In genomic region chr17:84893273-84894033, GRCm38 (mm10) we compare ENCODE assay signal across 19 mouse cellular contexts.
A peak's percentile ranks its signal among the peaks of the same experiment; 100 is the strongest.
DNase-seq lines count a peak whose midpoint lies in the region; ATAC-seq lines count a peak whose summit lies in the region.
"Had no signal": no experiment of that assay in that cellular context is flagged by ENCODE, and none has a peak within 500 bp of the region (broad histone marks: within the 10 kb centered on the region; RNA-seq: fewer than 3 reads in every experiment).

No protein-coding gene starts in this region.

- peak overlapping the region; percentile 86 for H3K27ac ChIP-seq in intestine, embryonic 15.5 days
- H3K27ac ChIP-seq in liver, embryonic 16.5 days (ENCODE audit: low read length), result no peak overlapping the region
- H3K27ac ChIP-seq in hindbrain, embryonic 13.5 days, result no peak overlapping the region
- H3K27ac ChIP-seq: embryonic facial prominence, embryonic 13.5 days; forebrain, embryonic 10.5 days; macrophage; midbrain, embryonic 15.5 days had no signal

- no peak overlapping the region for H3K4me3 ChIP-seq in intestine, embryonic 15.5 days (replicated peaks)
- no peak overlapping the region for H3K4me3 ChIP-seq in liver, embryonic 16.5 days (ENCODE audit: low read depth, low read length)
- H3K4me3 ChIP-seq in hindbrain, embryonic 13.5 days, result no peak overlapping the region
- H3K4me3 ChIP-seq: embryonic facial prominence, embryonic 13.5 days; forebrain, embryonic 10.5 days; midbrain, embryonic 15.5 days had no signal

- no peaks in the 10 kb centered on the region for H3K36me3 ChIP-seq in intestine, embryonic 15.5 days
- H3K36me3 ChIP-seq in liver, embryonic 16.5 days (ENCODE audit: control insufficient read depth, insufficient read depth), result no peaks in the 10 kb centered on the region
- H3K36me3 ChIP-seq in hindbrain, embryonic 13.5 days, result no peaks in the 10 kb centered on the region
- H3K36me3 ChIP-seq: embryonic facial prominence, embryonic 13.5 days; forebrain, embryonic 10.5 days; midbrain, embryonic 15.5 days had no signal

- ATAC-seq in intestine, embryonic 15.5 days, result peak; percentile 96
- peak; percentile 77 for ATAC-seq in liver, embryonic 16.5 days (ENCODE audit: low read depth)
- ATAC-seq in hindbrain, embryonic 13.5 days (ENCODE audit: low FRiP score), result no peak
- ATAC-seq in cerebellum, adult (ENCODE audit: insufficient number of reproducible peaks, low FRiP score, low TSS enrichment), result no peak
- ATAC-seq: midbrain, embryonic 15.5 days had no signal

- H3K9me3 ChIP-seq in intestine, embryonic 15.5 days, result no peaks in the 10 kb centered on the region
- peaks cover 5% of the 10 kb centered on the region for H3K9me3 ChIP-seq in liver, embryonic 16.5 days (replicated peaks; ENCODE audit: control insufficient read depth, low read length)
- H3K9me3 ChIP-seq in hindbrain, embryonic 13.5 days, result no peaks in the 10 kb centered on the region
- H3K9me3 ChIP-seq: embryonic facial prominence, embryonic 13.5 days; forebrain, embryonic 10.5 days; midbrain, embryonic 15.5 days had no signal

- 61% methylated on average over 16 of the region's 16 CpGs for WGBS in intestine, embryonic 15.5 days
- 39% methylated on average over 16 of the region's 16 CpGs for WGBS in liver, embryonic 16.5 days (ENCODE audit: insufficient replicate concordance)
- 79% methylated on average over 16 of the region's 16 CpGs for WGBS in hindbrain, embryonic 13.5 days

- peak; percentile 25 for DNase-seq in retina, postnatal 1 day
- no peak for DNase-seq in retina, embryonic 14.5 days (ENCODE audit: low spot score)
- DNase-seq in embryo, embryonic 10 days (ENCODE audit: low spot score), result no peak
- no peak for DNase-seq in cerebellum, adult 11-12 months
- DNase-seq: adrenal gland, postnatal 10 days; cerebellum, postnatal 14 days; kidney, adult 8-10 months; kidney, postnatal 4 days; lung, adult 18-20 months; right cerebral cortex, postnatal 4 days; thymus, postnatal 4 days had no signal

- H3K4me1 ChIP-seq in intestine, embryonic 15.5 days (replicated peaks), result peaks cover 3% of the 10 kb centered on the region; the same call in 1 of the 2 replicates
- H3K4me1 ChIP-seq in liver, embryonic 16.5 days (ENCODE audit: control insufficient read depth, low read depth, low read length), result peaks cover 9% of the 10 kb centered on the region
- H3K4me1 ChIP-seq in hindbrain, embryonic 13.5 days (replicated peaks), result no peaks in the 10 kb centered on the region
- H3K4me1 ChIP-seq: embryonic facial prominence, embryonic 13.5 days; forebrain, embryonic 10.5 days had no signal

- H3K27me3 ChIP-seq in intestine, embryonic 15.5 days (replicated peaks), result no peaks in the 10 kb centered on the region
- no peaks in the 10 kb centered on the region for H3K27me3 ChIP-seq in liver, embryonic 16.5 days (ENCODE audit: control insufficient read depth, insufficient read depth, low read depth, low read length)
- no peaks in the 10 kb centered on the region for H3K27me3 ChIP-seq in hindbrain, embryonic 13.5 days
- H3K27me3 ChIP-seq: embryonic facial prominence, embryonic 13.5 days; midbrain, embryonic 15.5 days had no signal

- no peak overlapping the region for H3K4me2 ChIP-seq in intestine, embryonic 15.5 days (replicated peaks)
- H3K4me2 ChIP-seq in liver, embryonic 16.5 days (ENCODE audit: low read depth, low read length), result no peak overlapping the region
- H3K4me2 ChIP-seq in hindbrain, embryonic 13.5 days, result no peak overlapping the region
- H3K4me2 ChIP-seq: embryonic facial prominence, embryonic 13.5 days; midbrain, embryonic 15.5 days had no signal

- no peak overlapping the region for H3K9ac ChIP-seq in intestine, embryonic 15.5 days
- H3K9ac ChIP-seq in liver, embryonic 16.5 days (ENCODE audit: low read depth, low read length), result no peak overlapping the region
- no peak overlapping the region for H3K9ac ChIP-seq in hindbrain, embryonic 13.5 days
- H3K9ac ChIP-seq: embryonic facial prominence, embryonic 13.5 days; midbrain, embryonic 15.5 days had no signal

Comparison
In these comparisons a context has a peak if more than half of its experiments do, and no peak if none do; other contexts are left out.
1. ATAC-seq: peak in intestine, embryonic 15.5 days (single experiment) and liver, embryonic 16.5 days (single experiment); none in hindbrain, embryonic 13.5 days (single experiment) and cerebellum, adult (single experiment).